In the genomic region with DNA sequence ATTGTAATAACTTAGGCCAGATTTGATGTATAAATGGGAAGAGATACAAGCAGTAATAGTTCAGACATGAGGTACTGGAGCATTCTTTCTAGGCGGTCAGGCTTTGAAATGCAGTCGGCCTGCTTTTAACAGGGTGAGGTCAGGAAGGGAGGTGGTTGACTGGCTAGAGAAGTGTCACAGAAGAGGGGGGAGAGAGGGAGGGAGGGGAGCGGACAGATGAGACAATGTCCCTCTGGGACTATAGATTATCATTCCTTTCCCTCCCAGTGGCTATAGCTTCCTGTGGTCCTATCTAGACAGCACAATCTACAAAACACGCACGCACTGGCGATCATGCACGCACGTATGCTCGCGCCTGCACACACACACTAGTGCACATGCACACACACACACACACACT, we compare ENCODE assay signal across 23 mouse cellular contexts.
DNase-seq lines count a peak whose midpoint lies in the region; ATAC-seq lines count a peak whose summit lies in the region.
"Had no signal": no experiment of that assay in that cellular context is flagged by ENCODE, and none has a peak within 500 bp of the region (broad histone marks: within the 10 kb centered on the region; RNA-seq: fewer than 3 reads in every experiment).

No protein-coding gene starts in this region.

- ATAC-seq in kidney, embryonic 15.5 days (replicated peaks; ENCODE audit: low FRiP score) = peak; percentile 66; the same call in 1 of the 2 replicates
- peak; percentile 27; the same call in 1 of the 2 replicates for ATAC-seq in midbrain, embryonic 11.5 days (ENCODE audit: low FRiP score)
- ATAC-seq in neural tube, embryonic 15.5 days (ENCODE audit: low FRiP score) = 0 out of 2 replicates have a peak, but pooled peaks have one; percentile 31
- ATAC-seq: forebrain, embryonic 16.5 days; inflammation-experienced regulatory T-cells, adult 6 months; Patski had no signal

- H3K9ac ChIP-seq in kidney, embryonic 15.5 days = no peak overlapping the region
- no peak overlapping the region for H3K9ac ChIP-seq in midbrain, embryonic 11.5 days (ENCODE audit: low read length)
- no peak overlapping the region for H3K9ac ChIP-seq in neural tube, embryonic 15.5 days (replicated peaks)
- H3K9ac ChIP-seq: embryonic facial prominence, embryonic 12.5 days; forebrain, embryonic 12.5 days; heart, embryonic 15.5 days; hindbrain, embryonic 15.5 days had no signal

- H3K4me3 ChIP-seq in kidney, embryonic 15.5 days (replicated peaks) = no peak overlapping the region
- no peak overlapping the region for H3K4me3 ChIP-seq in midbrain, embryonic 11.5 days (ENCODE audit: low read depth, low read length)
- H3K4me3 ChIP-seq in midbrain, embryonic 10.5 days = no peak overlapping the region
- no peak overlapping the region for H3K4me3 ChIP-seq in neural tube, embryonic 15.5 days (replicated peaks)
- H3K4me3 ChIP-seq: embryonic facial prominence, embryonic 12.5 days; forebrain, embryonic 12.5 days; heart, adult 2 months; heart, embryonic 15.5 days; hindbrain, embryonic 10.5 days; hindbrain, embryonic 15.5 days had no signal

- no peak overlapping the region for H3K4me2 ChIP-seq in kidney, embryonic 15.5 days
- no peak overlapping the region for H3K4me2 ChIP-seq in midbrain, embryonic 11.5 days
- no peak overlapping the region for H3K4me2 ChIP-seq in neural tube, embryonic 15.5 days
- H3K4me2 ChIP-seq: embryonic facial prominence, embryonic 12.5 days; forebrain, embryonic 12.5 days; heart, embryonic 11.5 days; heart, embryonic 15.5 days; hindbrain, embryonic 15.5 days had no signal

- no peaks in the 10 kb centered on the region for H3K27me3 ChIP-seq in kidney, embryonic 15.5 days
- H3K27me3 ChIP-seq in midbrain, embryonic 11.5 days (ENCODE audit: control insufficient read depth, insufficient read depth, low read length) = no peaks in the 10 kb centered on the region
- H3K27me3 ChIP-seq in midbrain, embryonic 10.5 days (ENCODE audit: low read depth, poor library complexity, severe bottlenecking) = no peaks in the 10 kb centered on the region
- H3K27me3 ChIP-seq in neural tube, embryonic 15.5 days (replicated peaks) = no peaks in the 10 kb centered on the region
- H3K27me3 ChIP-seq: embryonic facial prominence, embryonic 12.5 days; forebrain, embryonic 12.5 days; heart, embryonic 15.5 days; hindbrain, embryonic 15.5 days; Patski had no signal

- peak; percentile 21 for DNase-seq in embryo, embryonic 11 days
- DNase-seq in embryo, embryonic 10.5 days (ENCODE audit: low spot score) = no peak
- no peak for DNase-seq in kidney, postnatal 14 days
- DNase-seq in midbrain, embryonic 11.5 days (ENCODE audit: low spot score, missing footprints) = no peak
- DNase-seq in midbrain, embryonic 10.5 days (ENCODE audit: low spot score) = no peak
- DNase-seq in cerebellum, adult 9-10 months = no peak
- DNase-seq: adrenal gland, adult 2 months; adrenal gland, postnatal 25 days; cerebellum, adult 2 months; cerebellum, postnatal 14 days; gastrocnemius, postnatal 14 days; heart, adult 2 months had no signal

- peaks cover 13% of the 10 kb centered on the region; the same call in 1 of the 2 replicates for H3K4me1 ChIP-seq in kidney, embryonic 15.5 days
- H3K4me1 ChIP-seq in midbrain, embryonic 11.5 days (ENCODE audit: control insufficient read depth, insufficient read depth, low read length) = no peaks in the 10 kb centered on the region
- no peaks in the 10 kb centered on the region for H3K4me1 ChIP-seq in midbrain, embryonic 10.5 days
- 0 out of 2 replicates have a peak, but pooled peaks cover 3% of the 10 kb centered on the region for H3K4me1 ChIP-seq in neural tube, embryonic 15.5 days
- H3K4me1 ChIP-seq: embryonic facial prominence, embryonic 12.5 days; forebrain, embryonic 12.5 days; heart, embryonic 15.5 days; hindbrain, embryonic 10.5 days; hindbrain, embryonic 15.5 days had no signal

- H3K27ac ChIP-seq in kidney, embryonic 15.5 days = no peak overlapping the region
- H3K27ac ChIP-seq in midbrain, embryonic 11.5 days (ENCODE audit: low read depth, low read length) = no peak overlapping the region
- H3K27ac ChIP-seq in midbrain, embryonic 10.5 days (replicated peaks) = no peak overlapping the region
- H3K27ac ChIP-seq in neural tube, embryonic 15.5 days (replicated peaks) = no peak overlapping the region
- H3K27ac ChIP-seq: embryonic facial prominence, embryonic 12.5 days; forebrain, embryonic 12.5 days; heart, adult 2 months; heart, embryonic 15.5 days; hindbrain, embryonic 10.5 days; hindbrain, embryonic 15.5 days had no signal

- no peaks in the 10 kb centered on the region for H3K9me3 ChIP-seq in kidney, embryonic 15.5 days (replicated peaks)
- no peaks in the 10 kb centered on the region for H3K9me3 ChIP-seq in midbrain, embryonic 11.5 days (ENCODE audit: control insufficient read depth, low read length)
- no peaks in the 10 kb centered on the region for H3K9me3 ChIP-seq in midbrain, embryonic 10.5 days (replicated peaks)
- no peaks in the 10 kb centered on the region for H3K9me3 ChIP-seq in neural tube, embryonic 15.5 days (replicated peaks)
- H3K9me3 ChIP-seq: embryonic facial prominence, embryonic 12.5 days; forebrain, embryonic 12.5 days; heart, embryonic 15.5 days; hindbrain, embryonic 10.5 days; hindbrain, embryonic 15.5 days had no signal

- 49% methylated on average over 10 of the region's 10 CpGs for WGBS in kidney, embryonic 15.5 days
- WGBS in midbrain, embryonic 11.5 days = 82% methylated on average over 10 of the region's 10 CpGs
- WGBS in midbrain, embryonic 10.5 days = 89% methylated on average over 10 of the region's 10 CpGs
- WGBS in neural tube, embryonic 15.5 days = 77% methylated on average over 10 of the region's 10 CpGs

- no peaks in the 10 kb centered on the region for H3K36me3 ChIP-seq in kidney, embryonic 15.5 days
- no peaks in the 10 kb centered on the region for H3K36me3 ChIP-seq in midbrain, embryonic 11.5 days (ENCODE audit: control insufficient read depth, insufficient read depth, low read length)
- no peaks in the 10 kb centered on the region for H3K36me3 ChIP-seq in midbrain, embryonic 10.5 days
- no peaks in the 10 kb centered on the region for H3K36me3 ChIP-seq in neural tube, embryonic 15.5 days
- H3K36me3 ChIP-seq: embryonic facial prominence, embryonic 12.5 days; forebrain, embryonic 12.5 days; heart, embryonic 15.5 days; hindbrain, embryonic 10.5 days; hindbrain, embryonic 15.5 days had no signal
